Mouse (Mus musculus) forebrain, embryonic 13.5 days (tissue): ENCODE data around the gene Msrb1. TPM values are rescaled to one million over a fixed set of nuclear protein-coding genes. Genes with fewer than 3 reads are reported as not detected.
"Not testable (repeated sequence)": the region's sequence is repeated elsewhere in the genome, so short reads cannot be mapped to it uniquely, and the experiment has no call there.

Experiments
- ATAC-seq: fragments of 200-750 bp; cut with Nextera tagmentation; 2 replicates; pipeline ENCODE4 v1.8.0; 2017
- H3K27ac ChIP-seq: fragments of 300-500 bp; sonication (generic); 2 replicates; pipeline ENCODE4 v1.5.1; 2015; ENCODE audit warnings: inconsistent platforms, mild to moderate bottlenecking, moderate library complexity
- H3K27me3 ChIP-seq: fragments of 300-500 bp; sonication (generic); 2 replicates; pipeline ENCODE4 v1.6.1; 2015; ENCODE audit warnings: mild to moderate bottlenecking, inconsistent platforms
- H3K36me3 ChIP-seq: fragments of 300-500 bp; sonication (generic); 2 replicates; pipeline ENCODE4 v1.6.1; 2015; ENCODE audit warnings: mild to moderate bottlenecking, inconsistent platforms; ENCODE audit not compliant: poor library complexity, severe bottlenecking
- H3K4me1 ChIP-seq: fragments of 300-500 bp; sonication (generic); 2 replicates; pipeline ENCODE4 v1.6.1; 2015; ENCODE audit warnings: inconsistent platforms
- H3K4me2 ChIP-seq: fragments of 300-500 bp; sonication (generic); 2 replicates; pipeline ENCODE4 v1.6.1; 2015; ENCODE audit warnings: inconsistent platforms, mild to moderate bottlenecking, moderate library complexity
- H3K4me3 ChIP-seq: fragments of 300-500 bp; sonication (generic); 2 replicates; pipeline ENCODE4 v1.5.1; 2015; ENCODE audit warnings: mild to moderate bottlenecking, inconsistent platforms
- H3K9ac ChIP-seq: fragments of 300-500 bp; sonication (generic); 2 replicates; pipeline ENCODE4 v1.6.1; 2015; ENCODE audit warnings: mild to moderate bottlenecking, inconsistent platforms
- H3K9me3 ChIP-seq: fragments of 300-500 bp; sonication (generic); replicated peaks from 2 replicates; pipeline ENCODE4 v1.6.1; 2016; ENCODE audit warnings: inconsistent platforms
- WGBS: fragments of 180-500 bp; shearing (Covaris S2); methylation state at CpG from one replicate; pipeline ENCODE4 v1.1.7; 2015; 5-methylcytosine and 5-hydroxymethylcytosine counted together
- polyA plus RNA-seq: library from polyadenylated mRNA; unstranded; fragments of >200 nt; fragmentation: Nextera tagmentation; extraction: Ambion mirVana; gene quantifications from 2 replicates; pipeline ENCODE4 v1.2.1, GENCODE M21; 2015

The Msrb1 gene
- polyA plus RNA-seq, 1 experiment from 2014 or later, result 22.1 TPM

GRCm38 (mm10) chr17:24705821-24706220 lies 30.6 kb upstream of the Msrb1 start:
- no peak for ATAC-seq
- Histone ChIP-seq H3K27ac (no peak overlapping the region), H3K4me3 (peak overlapping the region; percentile 83), H3K4me2 (peak overlapping the region; percentile 89), H3K9ac (no peak overlapping the region), H3K9me3 (no peaks in the 10 kb centered on the region), H3K4me1 (peaks cover 19% of the 10 kb centered on the region), H3K36me3 (peaks cover 45% of the 10 kb centered on the region), H3K27me3 (no peaks in the 10 kb centered on the region)
- WGBS, result 98% methylated on average over 3 of the region's 3 CpGs

- peak; percentile 93 for ATAC-seq
- peak within 1 kb of the TSS; percentile 83 for H3K4me3 ChIP-seq
- peak within 1 kb of the TSS; percentile 89 for H3K4me2 ChIP-seq
- peak within 1 kb of the TSS; percentile 84 for H3K9ac ChIP-seq
- peak within 1 kb of the TSS; percentile 74 for H3K27ac ChIP-seq
- WGBS, result 4% methylated on average over 32 of the region's 32 CpGs
- no peaks in the 10 kb centered on the region for H3K9me3 ChIP-seq
- peaks cover 19% of the 10 kb centered on the region for H3K4me1 ChIP-seq
- H3K36me3 ChIP-seq, result peaks cover 31% of the 10 kb centered on the region
- H3K27me3 ChIP-seq, result no peaks in the 10 kb centered on the region
Observed at GRCm38 (mm10) chr17:24706982-24707800, 29.3 kb upstream of the Msrb1 start, which contains the start of gene Tbl3. TSS of gene Tbl3 (minus strand) at chr17:24707660.

- Histone ChIP-seq H3K9me3 (no peaks in the 10 kb centered on the region), H3K36me3 (peaks cover 24% of the 10 kb centered on the region), H3K9ac (peak overlapping the region; percentile 84), H3K4me2 (peak overlapping the region; percentile 89), H3K4me3 (peak overlapping the region; percentile 83), H3K4me1 (peaks cover 19% of the 10 kb centered on the region), H3K27ac (peak overlapping the region; percentile 74), H3K27me3 (no peaks in the 10 kb centered on the region)
- ATAC-seq, result peak; percentile 50; the same call in 1 of the 2 replicates
- 6% methylated on average over 24 of the region's 24 CpGs for WGBS
Observed at GRCm38 (mm10) chr17:24707801-24708425, 28.5 kb upstream of the Msrb1 start.

- H3K4me1 ChIP-seq, result peaks cover 19% of the 10 kb centered on the region
- no peak overlapping the region for H3K9ac ChIP-seq
- 35% methylated on average over 2 of the region's 2 CpGs for WGBS
- H3K36me3 ChIP-seq, result peaks cover 20% of the 10 kb centered on the region
- H3K4me3 ChIP-seq, result peak overlapping the region; percentile 83; the same call in 1 of the 2 replicates
- no peak overlapping the region for H3K4me2 ChIP-seq
- no peaks in the 10 kb centered on the region for H3K27me3 ChIP-seq
- H3K27ac ChIP-seq, result no peak overlapping the region
- no peak for ATAC-seq
- no peaks in the 10 kb centered on the region for H3K9me3 ChIP-seq
Observed at GRCm38 (mm10) chr17:24708646-24709045, 27.8 kb upstream of the Msrb1 start.

- WGBS, result 41% methylated on average over 6 of the region's 6 CpGs
- Histone ChIP-seq H3K27ac (no peak overlapping the region), H3K9ac (no peak overlapping the region), H3K4me2 (no peak overlapping the region), H3K9me3 (no peaks in the 10 kb centered on the region), H3K4me1 (peaks cover 8% of the 10 kb centered on the region), H3K27me3 (no peaks in the 10 kb centered on the region), H3K36me3 (peaks cover 18% of the 10 kb centered on the region), H3K4me3 (no peak overlapping the region)
- no peak for ATAC-seq
Observed at GRCm38 (mm10) chr17:24715556-24715955, 20.9 kb upstream of the Msrb1 start.

GRCm38 (mm10) chr17:24716166-24716682 lies 20.2 kb upstream of the Msrb1 start:
- H3K4me2 ChIP-seq, result no peak overlapping the region
- peaks cover 10% of the 10 kb centered on the region for H3K4me1 ChIP-seq
- H3K9ac ChIP-seq, result no peak overlapping the region
- no peak for ATAC-seq
- H3K27ac ChIP-seq, result no peak overlapping the region
- H3K36me3 ChIP-seq, result peaks cover 20% of the 10 kb centered on the region
- no peaks in the 10 kb centered on the region for H3K27me3 ChIP-seq
- H3K9me3 ChIP-seq, result no peaks in the 10 kb centered on the region
- WGBS, result 97% methylated on average over 15 of the region's 15 CpGs
- no peak overlapping the region for H3K4me3 ChIP-seq

GRCm38 (mm10) chr17:24717943-24718342 lies 18.5 kb upstream of the Msrb1 start, which contains the start of the genes Rnf151 and Rps2:
TSS of gene Rnf151 (minus strand) at chr17:24718063.
TSS of gene Rps2 (plus strand) at chr17:24718116.
- H3K9me3 ChIP-seq, result no peaks in the 10 kb centered on the region
- ATAC-seq, result no peak
- WGBS, result 75% methylated on average over 4 of the region's 4 CpGs
- peak within 1 kb of the TSS; percentile 83 for H3K4me3 ChIP-seq
- H3K27me3 ChIP-seq, result no peaks in the 10 kb centered on the region
- H3K9ac ChIP-seq, result peak within 1 kb of the TSS; percentile 89
- peaks cover 28% of the 10 kb centered on the region for H3K4me1 ChIP-seq
- H3K4me2 ChIP-seq, result peak within 1 kb of the TSS; percentile 87
- H3K27ac ChIP-seq, result no peak within 1 kb of the TSS
- peaks cover 35% of the 10 kb centered on the region for H3K36me3 ChIP-seq

GRCm38 (mm10) chr17:24718938-24719337 lies 17.5 kb upstream of the Msrb1 start:
- H3K36me3 ChIP-seq, result peaks cover 35% of the 10 kb centered on the region
- 66% methylated on average over 5 of the region's 5 CpGs for WGBS
- peak overlapping the region; percentile 87 for H3K4me2 ChIP-seq
- H3K27ac ChIP-seq, H3K9me3 ChIP-seq, ATAC-seq, H3K27me3 ChIP-seq: not testable (repeated sequence)
- H3K9ac ChIP-seq, result peak overlapping the region; percentile 89
- peaks cover 36% of the 10 kb centered on the region for H3K4me1 ChIP-seq
- peak overlapping the region; percentile 83 for H3K4me3 ChIP-seq

GRCm38 (mm10) chr17:24719494-24720222 lies 16.8 kb upstream of the Msrb1 start:
- H3K36me3 ChIP-seq, result peaks cover 35% of the 10 kb centered on the region
- H3K9me3 ChIP-seq, result no peaks in the 10 kb centered on the region
- peaks cover 39% of the 10 kb centered on the region for H3K4me1 ChIP-seq
- H3K4me3 ChIP-seq, result peak overlapping the region; percentile 83
- ATAC-seq, result peak; percentile 99
- WGBS, result under 1% methylated on average over 61 of the region's 61 CpGs
- H3K27me3 ChIP-seq, result no peaks in the 10 kb centered on the region
- H3K4me2 ChIP-seq, result peak overlapping the region; percentile 87
- H3K27ac ChIP-seq, result peak overlapping the region; percentile 85
- H3K9ac ChIP-seq, result peak overlapping the region; percentile 89

- Histone ChIP-seq H3K36me3 (peaks cover 35% of the 10 kb centered on the region), H3K4me2 (peak overlapping the region; percentile 87), H3K9ac (peak overlapping the region; percentile 89), H3K4me3 (peak overlapping the region; percentile 83), H3K4me1 (peaks cover 39% of the 10 kb centered on the region)
- not testable (repeated sequence) for ATAC-seq, H3K27ac ChIP-seq, H3K27me3 ChIP-seq, H3K9me3 ChIP-seq
- under 1% methylated on average over 11 of the region's 11 CpGs for WGBS
Observed at GRCm38 (mm10) chr17:24720616-24721015, 15.8 kb upstream of the Msrb1 start.

GRCm38 (mm10) chr17:24721383-24721955 lies 15.0 kb upstream of the Msrb1 start:
- 70% methylated on average over 7 of the region's 7 CpGs for WGBS
- not testable (repeated sequence) for H3K27ac ChIP-seq, ATAC-seq, H3K9me3 ChIP-seq, H3K27me3 ChIP-seq
- peaks cover 30% of the 10 kb centered on the region for H3K36me3 ChIP-seq
- H3K4me2 ChIP-seq, result peak overlapping the region; percentile 87
- peaks cover 39% of the 10 kb centered on the region for H3K4me1 ChIP-seq
- H3K9ac ChIP-seq, result peak overlapping the region; percentile 68
- H3K4me3 ChIP-seq, result peak overlapping the region; percentile 83
